Mouse (Mus musculus): Measurements from ENCODE around the gene Plekha7. TPM values are rescaled to one million over a fixed set of nuclear protein-coding genes. Genes with fewer than 3 reads are reported as not detected.

The Plekha7 gene
- polyA plus RNA-seq, 1 experiment from 2014 or later = 21.4 TPM

GRCm38 (mm10) chr7:116230811-116231609 lies 77.2 kb downstream of the Plekha7 start:
- Histone ChIP-seq H3K27me3 (replicated peaks) (no peaks in the 10 kb centered on the region), H3K9me3 (no peaks in the 10 kb centered on the region), H3K4me1 (replicated peaks) (peaks cover 21% of the 10 kb centered on the region), H3K27ac (no peak overlapping the region), H3K36me3 (no peaks in the 10 kb centered on the region), H3K9ac (no peak overlapping the region), H3K4me2 (replicated peaks) (0 out of 2 replicates have a peak overlapping the region, but pooled peaks have one; percentile 4), H3K4me3 (replicated peaks) (no peak overlapping the region)
- 53% methylated on average over 11 of the region's 11 CpGs for WGBS
- ATAC-seq = peak; percentile 36

GRCm38 (mm10) chr7:116226877-116227282 lies 81.3 kb downstream of the Plekha7 start:
- 74% methylated on average over 7 of the region's 7 CpGs for WGBS
- H3K4me2 ChIP-seq (replicated peaks) = no peak overlapping the region
- H3K9me3 ChIP-seq = no peaks in the 10 kb centered on the region
- no peaks in the 10 kb centered on the region for H3K36me3 ChIP-seq
- H3K27me3 ChIP-seq (replicated peaks) = no peaks in the 10 kb centered on the region
- peaks cover 18% of the 10 kb centered on the region for H3K4me1 ChIP-seq (replicated peaks)
- no peak for ATAC-seq
- no peak overlapping the region for H3K9ac ChIP-seq
- no peak overlapping the region for H3K4me3 ChIP-seq (replicated peaks)
- H3K27ac ChIP-seq = no peak overlapping the region

- Histone ChIP-seq H3K36me3 (no peaks in the 10 kb centered on the region), H3K27me3 (replicated peaks) (no peaks in the 10 kb centered on the region), H3K4me2 (replicated peaks) (no peak overlapping the region), H3K9me3 (no peaks in the 10 kb centered on the region), H3K4me1 (replicated peaks) (peaks cover 24% of the 10 kb centered on the region), H3K9ac (no peak overlapping the region), H3K4me3 (replicated peaks) (no peak overlapping the region), H3K27ac (no peak overlapping the region)
- ATAC-seq = no peak
- 71% methylated on average over 6 of the region's 6 CpGs for WGBS
Measured at GRCm38 (mm10) chr7:116226316-116226715, 81.9 kb downstream of the Plekha7 start.

- WGBS = 69% methylated on average over 2 of the region's 2 CpGs
- Histone ChIP-seq H3K4me1 (replicated peaks) (peaks cover 32% of the 10 kb centered on the region), H3K4me3 (replicated peaks) (no peak overlapping the region), H3K4me2 (replicated peaks) (no peak overlapping the region), H3K27me3 (replicated peaks) (no peaks in the 10 kb centered on the region), H3K9ac (no peak overlapping the region), H3K9me3 (no peaks in the 10 kb centered on the region), H3K36me3 (no peaks in the 10 kb centered on the region), H3K27ac (no peak overlapping the region)
- no peak for ATAC-seq
Measured at GRCm38 (mm10) chr7:116224543-116224942, 83.6 kb downstream of the Plekha7 start.

GRCm38 (mm10) chr7:116223010-116223783 lies 85.0 kb downstream of the Plekha7 start:
- WGBS = 57% methylated on average over 14 of the region's 14 CpGs
- peak overlapping the region; percentile 7; the same call in 1 of the 2 replicates for H3K4me2 ChIP-seq (replicated peaks)

GRCm38 (mm10) chr7:116222288-116223009 lies 85.7 kb downstream of the Plekha7 start:
- H3K27ac ChIP-seq = peak overlapping the region; percentile 70
- H3K9ac ChIP-seq = no peak overlapping the region
- peaks cover 33% of the 10 kb centered on the region for H3K4me1 ChIP-seq (replicated peaks)
- no peaks in the 10 kb centered on the region for H3K36me3 ChIP-seq
- ATAC-seq = peak; percentile 88
- no peaks in the 10 kb centered on the region for H3K9me3 ChIP-seq
- peak overlapping the region; percentile 7; the same call in 1 of the 2 replicates for H3K4me2 ChIP-seq (replicated peaks)
- WGBS = 47% methylated on average over 8 of the region's 8 CpGs
- H3K4me3 ChIP-seq (replicated peaks) = no peak overlapping the region
- H3K27me3 ChIP-seq (replicated peaks) = no peaks in the 10 kb centered on the region

More at GRCm38 (mm10) chr7:116223010-116223783, 85.0 kb downstream of the Plekha7 start:
- Histone ChIP-seq H3K4me3 (replicated peaks) (no peak overlapping the region), H3K9me3 (no peaks in the 10 kb centered on the region), H3K36me3 (no peaks in the 10 kb centered on the region), H3K27me3 (replicated peaks) (no peaks in the 10 kb centered on the region), H3K9ac (no peak overlapping the region), H3K27ac (peak overlapping the region; percentile 70), H3K4me1 (replicated peaks) (peaks cover 33% of the 10 kb centered on the region)
- peak; percentile 54 for ATAC-seq

- peak; percentile 2; the same call in 1 of the 2 replicates for ATAC-seq
- H3K4me2 ChIP-seq (replicated peaks) = 0 out of 2 replicates have a peak overlapping the region, but pooled peaks have one; percentile 3
- H3K27ac ChIP-seq = peak overlapping the region; percentile 70; the same call in 1 of the 2 replicates
Measured at GRCm38 (mm10) chr7:116221883-116222282, 86.3 kb downstream of the Plekha7 start.

GRCm38 (mm10) chr7:116220103-116220707 lies 88.0 kb downstream of the Plekha7 start:
- 67% methylated on average over 12 of the region's 12 CpGs for WGBS
- no peak overlapping the region for H3K27ac ChIP-seq

More at GRCm38 (mm10) chr7:116221883-116222282, 86.3 kb downstream of the Plekha7 start:
- Histone ChIP-seq H3K27me3 (replicated peaks) (no peaks in the 10 kb centered on the region), H3K4me3 (replicated peaks) (no peak overlapping the region), H3K4me1 (replicated peaks) (peaks cover 33% of the 10 kb centered on the region), H3K9me3 (no peaks in the 10 kb centered on the region), H3K9ac (no peak overlapping the region), H3K36me3 (no peaks in the 10 kb centered on the region)
- 28% methylated on average over 7 of the region's 7 CpGs for WGBS

GRCm38 (mm10) chr7:116217747-116218146 lies 90.4 kb downstream of the Plekha7 start:
- no peak for ATAC-seq
- 94% methylated on average over 7 of the region's 7 CpGs for WGBS

More at GRCm38 (mm10) chr7:116220103-116220707, 88.0 kb downstream of the Plekha7 start:
- H3K9ac ChIP-seq = no peak overlapping the region
- H3K4me3 ChIP-seq (replicated peaks) = no peak overlapping the region
- no peak for ATAC-seq
- no peaks in the 10 kb centered on the region for H3K36me3 ChIP-seq
- H3K9me3 ChIP-seq = no peaks in the 10 kb centered on the region
- H3K4me2 ChIP-seq (replicated peaks) = no peak overlapping the region
- H3K4me1 ChIP-seq (replicated peaks) = peaks cover 29% of the 10 kb centered on the region
- no peaks in the 10 kb centered on the region for H3K27me3 ChIP-seq (replicated peaks)

GRCm38 (mm10) chr7:116211904-116212303 lies 96.3 kb downstream of the Plekha7 start:
- 17% methylated on average over 9 of the region's 9 CpGs for WGBS
- Histone ChIP-seq H3K9me3 (no peaks in the 10 kb centered on the region), H3K4me2 (replicated peaks) (no peak overlapping the region), H3K27ac (no peak overlapping the region), H3K27me3 (replicated peaks) (no peaks in the 10 kb centered on the region), H3K4me1 (replicated peaks) (peaks cover 6% of the 10 kb centered on the region), H3K4me3 (replicated peaks) (no peak overlapping the region), H3K9ac (no peak overlapping the region), H3K36me3 (no peaks in the 10 kb centered on the region)
- no peak for ATAC-seq

More at GRCm38 (mm10) chr7:116217747-116218146, 90.4 kb downstream of the Plekha7 start:
- Histone ChIP-seq H3K27ac (no peak overlapping the region), H3K27me3 (replicated peaks) (no peaks in the 10 kb centered on the region), H3K9me3 (no peaks in the 10 kb centered on the region), H3K4me1 (replicated peaks) (peaks cover 21% of the 10 kb centered on the region), H3K9ac (no peak overlapping the region), H3K4me3 (replicated peaks) (no peak overlapping the region), H3K36me3 (no peaks in the 10 kb centered on the region), H3K4me2 (replicated peaks) (no peak overlapping the region)

GRCm38 (mm10) chr7:116209926-116210631 lies 98.1 kb downstream of the Plekha7 start:
- Histone ChIP-seq H3K4me2 (replicated peaks) (no peak overlapping the region), H3K4me3 (replicated peaks) (no peak overlapping the region), H3K9ac (no peak overlapping the region), H3K27ac (no peak overlapping the region), H3K9me3 (no peaks in the 10 kb centered on the region), H3K27me3 (replicated peaks) (no peaks in the 10 kb centered on the region), H3K36me3 (no peaks in the 10 kb centered on the region), H3K4me1 (replicated peaks) (peaks cover 6% of the 10 kb centered on the region)
- WGBS = 46% methylated on average over 10 of the region's 10 CpGs
- no peak for ATAC-seq

All from intestine, embryonic 15.5 days (tissue).